Mouse (Mus musculus): ENCODE measurements around the gene Tgm5.
"Not testable (repeated sequence)": the region's sequence is repeated elsewhere in the genome, so short reads cannot be mapped to it uniquely, and the experiment has no call there.

Tgm5 gene

DNA sequence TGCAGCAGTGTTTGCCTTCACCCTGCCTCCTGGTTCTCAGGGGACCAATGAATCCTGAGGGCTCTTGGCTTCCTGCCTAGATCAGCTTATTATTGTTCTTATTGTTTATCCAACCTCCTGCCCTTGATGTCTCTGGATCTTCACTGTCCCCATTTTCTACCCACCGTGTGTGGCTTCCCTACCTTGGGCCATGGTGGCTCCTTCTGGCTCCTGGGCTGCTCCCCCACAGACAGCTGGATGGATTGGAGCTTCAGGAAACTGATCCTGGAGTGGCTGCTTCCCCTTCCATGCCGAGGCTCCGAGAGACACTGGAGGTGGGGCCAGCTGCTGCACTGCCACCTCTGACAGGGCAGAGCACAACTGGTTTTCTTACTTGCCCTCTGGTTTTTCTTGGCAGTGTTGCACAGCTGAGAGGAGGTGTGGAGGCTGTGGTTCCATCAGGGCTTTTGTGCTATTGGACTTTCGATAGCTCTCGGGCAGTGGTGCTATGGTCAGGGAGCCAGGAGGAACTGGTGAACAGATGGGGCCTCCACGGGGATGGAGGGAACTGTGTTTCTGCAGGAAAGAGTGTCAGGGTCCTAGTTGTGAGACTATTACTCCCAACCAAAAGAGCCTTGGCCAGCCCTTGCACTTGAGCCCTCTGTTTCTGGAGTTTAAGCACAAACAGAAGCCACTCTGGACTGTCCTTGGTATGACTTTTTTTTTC lies at the start of gene Tgm5:
Gene Tgm5 (minus strand): TSS at position 362 of the 706 bp plus-strand sequence.
- peak; percentile 12 for DNase-seq (ENCODE audit: low spot score)

DNA sequence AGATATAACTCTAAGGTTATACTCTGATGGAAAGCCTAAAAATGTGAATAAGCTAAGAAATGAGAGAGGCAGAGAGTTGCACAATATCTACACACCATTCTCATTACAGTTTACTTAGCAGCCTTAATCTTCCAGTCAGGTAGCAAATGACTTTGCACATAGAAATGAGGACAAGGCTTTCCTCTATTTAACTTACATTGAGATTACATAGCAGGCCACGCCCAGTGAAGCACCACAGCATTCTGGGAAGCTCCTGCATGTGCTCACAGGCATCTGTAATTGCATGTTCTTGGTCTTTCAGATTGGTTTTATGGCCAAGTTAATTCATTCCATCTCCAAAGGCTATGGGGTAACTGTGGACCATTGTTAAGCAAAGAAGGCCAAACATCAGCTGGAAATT lies 47.2 kb upstream of the Tgm5 start:
- no peak for DNase-seq (ENCODE audit: low spot score)

DNA sequence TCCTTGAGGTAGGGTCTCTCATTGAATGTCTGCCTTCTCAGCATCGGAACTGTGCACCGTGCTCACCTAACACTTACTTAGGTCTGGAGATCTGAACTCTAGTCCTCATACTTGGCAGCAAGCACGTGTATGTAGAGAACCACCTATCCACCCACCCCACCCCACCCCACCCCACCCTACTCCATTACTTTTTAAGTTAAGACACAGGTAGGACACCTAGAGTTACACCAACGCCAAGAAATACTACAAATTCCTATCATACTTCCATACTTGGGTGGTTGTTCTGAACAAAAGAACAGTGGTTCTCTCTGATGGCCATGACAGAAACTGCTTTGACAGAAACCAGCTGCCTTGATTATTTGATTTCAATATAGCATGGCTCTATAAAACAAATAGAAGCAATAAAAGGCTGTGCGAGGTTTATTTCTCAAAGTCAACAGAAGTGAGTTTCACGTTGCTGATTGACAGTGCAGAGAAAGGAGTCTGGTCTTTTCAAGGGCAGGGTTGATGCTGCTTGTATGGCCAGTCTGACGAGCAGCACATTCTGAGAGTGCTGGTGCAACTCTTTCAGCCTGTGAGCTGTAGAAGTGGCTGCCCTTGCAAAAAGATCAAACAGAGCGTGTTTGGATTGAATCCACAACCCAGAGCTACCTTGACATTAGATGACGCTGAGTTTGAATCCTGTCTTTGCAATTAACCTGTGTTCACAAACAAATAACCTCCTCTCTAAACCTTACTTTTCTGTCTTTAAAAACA lies 43.4 kb upstream of the Tgm5 start:
- no peak for DNase-seq (ENCODE audit: low spot score)

DNA sequence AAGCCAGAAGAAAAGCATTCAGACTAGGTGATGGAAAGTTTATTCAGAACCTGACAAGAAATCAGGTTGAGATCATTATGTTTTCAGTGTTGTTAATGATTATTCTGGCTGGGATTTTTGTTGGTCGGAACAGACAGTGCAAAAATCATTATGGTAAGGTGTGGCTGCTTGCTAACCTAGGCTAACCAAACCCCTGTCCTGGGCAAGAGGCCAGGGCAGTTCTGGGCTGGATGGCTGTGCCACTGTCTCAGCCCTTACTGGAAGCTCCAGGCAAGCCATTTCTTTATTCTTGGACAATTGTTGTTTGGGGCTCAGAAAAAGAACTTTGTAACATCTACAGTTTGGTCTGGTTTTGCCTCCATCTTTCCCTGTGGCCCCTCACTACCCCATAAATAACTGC lies 41.9 kb upstream of the Tgm5 start:
- DNase-seq (ENCODE audit: low spot score) = no peak

DNA sequence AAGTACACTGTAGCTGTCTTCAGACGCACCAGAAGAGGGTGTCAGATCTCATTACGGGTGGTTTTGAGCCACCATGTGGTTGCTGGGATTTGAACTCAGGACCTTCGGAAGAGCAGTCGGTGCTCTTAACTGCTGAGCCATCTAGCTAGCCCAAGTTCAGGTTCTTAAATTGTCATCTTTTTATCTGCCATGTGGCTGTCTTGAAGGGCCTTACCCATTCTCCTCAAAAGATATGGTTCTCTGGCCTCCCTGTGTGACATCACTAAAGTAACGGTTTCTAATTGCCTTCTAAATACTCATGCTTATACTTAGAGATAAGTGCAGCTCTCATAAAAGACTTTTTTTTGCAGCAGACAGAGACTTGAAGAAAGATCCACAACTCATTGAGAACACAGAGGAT lies 40.7 kb upstream of the Tgm5 start:
- DNase-seq (ENCODE audit: low spot score) = not testable (repeated sequence)

DNA sequence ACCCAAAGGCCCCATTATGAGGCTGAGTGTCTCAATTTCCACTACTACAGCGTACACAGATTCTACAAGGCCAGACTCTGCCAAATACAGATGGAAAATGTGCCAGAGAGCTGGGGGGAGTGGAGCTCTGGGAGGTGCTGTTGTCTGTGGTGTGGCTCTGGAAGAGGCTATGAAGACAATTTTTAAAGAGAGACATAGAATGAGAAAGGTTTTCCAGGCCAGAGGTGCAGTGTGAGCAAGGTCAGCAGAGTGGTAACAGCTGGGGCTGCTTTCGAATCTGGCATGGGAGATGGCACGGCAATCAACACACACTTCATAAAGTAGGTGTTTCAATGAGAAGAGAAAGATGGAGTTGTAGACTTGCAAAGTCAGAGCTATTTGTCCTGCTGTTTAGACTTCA lies 33.6 kb upstream of the Tgm5 start:
- no peak for DNase-seq (ENCODE audit: low spot score)

DNA sequence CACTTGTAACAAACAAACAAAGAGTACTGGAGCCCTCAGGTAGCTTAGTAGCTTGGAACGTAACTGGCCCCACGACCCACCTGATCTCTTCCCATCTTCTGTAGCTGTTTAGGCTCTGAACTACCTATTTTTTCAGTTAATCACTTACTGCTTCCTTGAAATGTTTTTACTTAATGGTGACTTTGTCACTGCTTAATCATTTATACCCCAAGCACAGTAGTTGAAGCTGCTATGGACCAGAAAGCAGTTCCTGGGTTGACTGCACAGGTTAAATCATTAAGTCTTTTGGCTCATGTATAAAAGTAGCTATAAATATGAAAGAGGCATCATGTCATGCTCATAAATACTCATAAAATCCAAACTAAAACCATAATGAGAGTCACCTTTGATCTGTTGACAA lies 29.8 kb upstream of the Tgm5 start:
- no peak for DNase-seq (ENCODE audit: low spot score)

DNA sequence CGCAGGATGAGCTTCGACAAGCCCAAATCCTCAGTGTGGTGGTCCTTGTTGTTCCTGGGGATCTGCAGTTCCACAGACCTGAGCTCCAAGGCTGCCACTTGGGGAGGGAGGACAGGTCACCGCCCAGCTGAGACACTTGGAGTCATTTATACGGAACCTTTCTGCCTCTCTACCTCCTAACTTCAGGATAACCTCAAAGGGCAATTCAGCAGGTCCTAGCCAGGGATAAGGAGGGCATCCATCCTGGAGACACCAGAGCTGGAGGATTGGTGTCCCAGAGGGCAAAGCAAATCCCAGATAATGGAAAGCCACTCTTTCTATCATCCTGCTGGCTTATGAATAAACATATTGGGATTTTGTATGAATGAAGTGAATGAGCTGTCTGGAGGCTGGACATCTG lies 24.1 kb upstream of the Tgm5 start, which contains the start of gene Tgm7:
Gene Tgm7 (minus strand): TSS at position 101 of the 400 bp plus-strand sequence.
- DNase-seq (ENCODE audit: low spot score) = no peak

DNA sequence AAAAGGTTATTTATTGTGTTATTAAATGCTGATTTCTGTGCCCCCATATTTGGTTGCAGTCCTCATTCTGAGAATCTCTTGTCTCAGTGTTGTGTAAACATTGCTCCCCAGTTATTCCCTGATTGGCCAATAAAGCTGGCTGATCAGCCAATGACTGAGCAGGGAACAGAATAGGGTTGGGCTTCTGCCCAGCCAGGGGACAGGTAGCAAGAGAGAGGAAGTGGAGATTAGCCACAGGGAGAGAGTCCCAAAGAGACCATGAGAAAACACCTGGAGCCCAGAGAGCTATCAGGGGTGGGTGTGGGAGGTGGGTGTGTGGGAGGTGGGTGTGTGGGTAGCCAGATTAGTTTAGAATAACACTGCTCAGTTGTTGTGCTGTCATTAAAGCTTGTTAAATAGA lies 20.3 kb upstream of the Tgm5 start:
- DNase-seq (ENCODE audit: low spot score) = no peak

DNA sequence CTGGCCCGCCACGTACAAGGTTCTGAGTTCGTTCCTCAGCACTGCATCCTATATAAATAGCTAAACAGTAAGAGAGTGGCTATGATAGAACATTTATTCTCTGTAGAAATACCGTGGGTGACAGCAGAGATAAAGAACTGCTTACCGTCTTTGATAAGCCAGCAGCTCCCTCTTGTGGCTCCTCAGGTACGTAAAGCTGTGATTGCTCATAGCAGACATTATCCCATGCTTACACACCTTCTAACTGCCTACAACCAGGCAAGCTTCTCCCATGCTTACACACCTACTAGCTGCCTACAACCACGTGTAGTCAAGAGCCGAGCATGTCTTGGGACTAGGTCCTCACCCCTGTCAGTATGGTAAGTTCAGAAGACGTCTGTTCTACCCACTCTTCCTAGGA lies 16.4 kb upstream of the Tgm5 start:
- peak; percentile 42 for DNase-seq (ENCODE audit: low spot score)

DNA sequence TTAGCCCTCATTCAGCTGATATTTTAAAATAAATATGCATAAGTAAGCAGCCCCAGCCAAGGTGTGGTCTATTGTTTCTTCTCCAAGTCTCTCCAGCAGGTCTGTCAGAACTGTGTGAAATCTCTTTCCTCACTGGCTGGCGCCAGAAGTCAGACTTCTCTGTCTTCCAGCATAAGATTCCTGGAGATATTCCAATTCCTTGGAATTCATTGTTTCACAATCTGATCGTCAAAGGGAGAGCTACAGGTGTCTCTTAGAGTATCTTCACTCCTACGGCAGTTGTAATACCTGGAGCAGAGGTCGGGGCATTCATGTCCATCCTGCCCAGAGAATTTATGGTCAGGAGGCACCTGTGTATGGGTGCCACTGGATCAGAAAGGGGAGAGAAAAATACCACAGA lies 4.1 kb upstream of the Tgm5 start:
- no peak for DNase-seq (ENCODE audit: low spot score)

DNA sequence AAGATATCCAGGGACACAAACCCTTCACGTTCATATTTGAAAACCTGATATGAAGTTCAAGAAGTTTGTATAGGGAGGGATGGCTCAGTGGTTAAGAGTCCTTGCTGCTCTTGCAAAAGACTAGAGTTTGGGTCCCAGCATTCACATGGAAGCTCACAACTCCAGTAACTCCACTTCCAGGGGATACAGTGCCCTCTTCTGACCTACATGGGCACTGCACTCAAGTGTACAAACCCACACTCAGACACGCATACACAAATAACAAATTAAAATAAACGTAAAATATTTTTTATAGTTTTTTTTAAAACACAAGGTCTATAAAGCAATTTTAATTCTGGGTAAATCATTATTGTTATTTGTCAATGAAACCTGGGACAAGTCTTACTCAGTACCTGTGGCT lies 2.9 kb upstream of the Tgm5 start:
- no peak for DNase-seq (ENCODE audit: low spot score)

DNA sequence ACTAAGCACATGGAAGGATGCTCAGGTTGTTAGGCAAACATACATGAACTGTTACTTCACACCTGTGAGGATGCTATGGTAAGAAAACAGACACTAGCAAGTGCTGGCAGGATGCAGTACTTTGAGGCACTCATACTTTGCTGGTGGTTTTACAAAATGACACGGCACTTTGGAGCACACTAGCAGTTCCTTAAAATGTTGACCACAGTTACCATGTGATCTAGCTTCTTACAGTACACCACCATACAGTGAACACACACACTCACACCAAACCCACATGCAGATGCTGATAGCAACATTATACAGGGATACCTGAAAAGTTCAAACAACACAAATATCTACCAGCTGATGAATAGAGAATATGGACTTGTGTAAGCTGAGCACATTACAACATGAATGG lies 3.0 kb downstream of the Tgm5 start:
- DNase-seq (ENCODE audit: low spot score) = no peak

DNA sequence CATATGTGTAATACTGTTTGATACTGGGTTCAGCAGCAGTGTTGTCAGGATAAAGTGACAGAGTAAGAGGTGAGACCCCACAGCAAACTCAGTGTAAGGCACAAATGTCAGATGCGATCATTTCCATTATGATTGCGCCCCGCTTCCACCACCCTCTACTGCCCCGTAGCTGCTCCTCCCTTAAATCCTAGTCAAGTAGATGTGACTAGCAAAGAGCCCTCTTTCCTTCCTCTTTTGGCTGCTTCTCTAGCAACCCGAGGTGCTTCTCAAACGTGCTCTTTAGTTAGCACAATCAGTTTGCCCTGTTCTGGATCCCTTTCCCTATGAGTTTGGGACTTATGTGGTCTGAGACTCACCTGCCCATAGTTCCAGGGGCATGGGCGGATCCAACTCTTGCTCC lies 10.9 kb downstream of the Tgm5 start:
- no peak for DNase-seq (ENCODE audit: low spot score)

DNA sequence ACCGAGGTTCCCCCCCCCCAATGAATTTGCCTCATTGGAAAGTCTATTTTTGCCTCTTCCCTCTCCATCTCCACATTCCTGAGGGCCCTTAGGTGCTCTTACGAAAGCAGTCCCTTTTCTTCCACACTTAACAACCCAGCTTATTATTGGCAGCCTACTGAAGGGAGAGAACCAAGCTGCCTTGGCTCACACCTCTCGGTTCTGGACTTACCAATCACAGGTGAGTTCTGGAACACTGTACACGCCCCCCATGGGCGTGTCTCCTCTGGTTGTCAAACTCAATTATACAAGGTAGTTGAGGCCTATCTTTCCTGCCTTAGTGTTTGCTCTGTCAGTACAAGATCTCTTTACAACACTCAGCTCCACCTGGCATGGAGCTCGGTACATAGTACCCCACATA lies 13.8 kb downstream of the Tgm5 start:
- DNase-seq (ENCODE audit: low spot score) = no peak

DNA sequence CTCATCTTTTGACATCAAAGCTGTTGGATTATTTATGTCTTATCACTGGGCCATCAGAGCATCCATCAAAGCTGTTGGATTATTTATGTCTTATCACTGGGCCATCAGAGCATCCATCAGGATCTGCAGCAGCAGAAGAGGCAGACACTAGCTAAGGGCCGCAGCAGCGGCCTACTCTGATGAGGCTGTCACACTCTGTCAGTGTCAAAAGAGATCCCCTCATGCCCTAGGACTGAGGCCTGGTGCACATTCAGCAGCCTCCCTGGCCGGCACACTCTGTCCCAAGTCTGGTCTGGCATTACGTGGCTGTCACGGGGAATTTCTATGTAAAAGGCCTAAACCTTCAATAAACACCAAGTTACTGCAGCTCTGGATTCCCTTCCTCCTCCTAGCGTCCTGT lies 16.1 kb downstream of the Tgm5 start:
- no peak for DNase-seq (ENCODE audit: low spot score)

DNA sequence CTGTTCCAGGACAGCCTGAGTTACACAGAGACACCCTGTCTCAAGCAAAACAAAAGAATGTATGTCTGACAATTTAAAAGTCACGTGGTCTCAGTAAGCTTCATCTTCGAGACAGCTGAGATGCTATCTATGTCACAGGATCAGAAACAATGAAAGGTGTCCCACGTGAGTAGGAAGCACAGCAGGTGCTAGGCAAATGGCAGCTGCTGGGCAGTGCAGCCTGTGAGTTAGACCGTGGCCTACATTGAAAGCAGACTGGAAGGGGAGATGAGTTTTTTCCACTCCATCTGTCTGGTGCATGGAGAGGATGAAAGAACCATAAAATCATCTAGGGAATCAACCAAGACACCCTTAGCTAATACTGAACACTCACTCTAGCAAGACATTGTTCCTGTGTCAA lies 18.5 kb downstream of the Tgm5 start:
- no peak for DNase-seq (ENCODE audit: low spot score)

DNA sequence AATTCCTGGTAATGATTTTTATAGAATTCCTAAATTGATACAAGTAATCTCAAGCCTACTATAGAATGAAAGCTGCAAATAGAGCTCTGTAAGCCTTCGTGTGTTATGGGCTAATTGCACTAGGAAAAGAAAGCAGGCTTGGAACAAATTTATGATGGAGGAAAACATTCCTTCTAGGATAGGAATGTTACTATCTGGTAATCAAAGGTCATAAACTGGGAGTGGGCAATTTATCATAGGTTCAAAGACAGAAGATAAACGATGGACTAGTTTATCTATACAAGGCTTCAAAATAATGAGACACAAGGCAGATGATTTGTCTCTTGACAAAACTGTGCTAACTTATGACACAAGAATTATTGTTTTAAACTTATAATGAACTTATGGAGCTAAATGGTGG lies 24.3 kb downstream of the Tgm5 start:
- DNase-seq (ENCODE audit: low spot score) = no peak

DNA sequence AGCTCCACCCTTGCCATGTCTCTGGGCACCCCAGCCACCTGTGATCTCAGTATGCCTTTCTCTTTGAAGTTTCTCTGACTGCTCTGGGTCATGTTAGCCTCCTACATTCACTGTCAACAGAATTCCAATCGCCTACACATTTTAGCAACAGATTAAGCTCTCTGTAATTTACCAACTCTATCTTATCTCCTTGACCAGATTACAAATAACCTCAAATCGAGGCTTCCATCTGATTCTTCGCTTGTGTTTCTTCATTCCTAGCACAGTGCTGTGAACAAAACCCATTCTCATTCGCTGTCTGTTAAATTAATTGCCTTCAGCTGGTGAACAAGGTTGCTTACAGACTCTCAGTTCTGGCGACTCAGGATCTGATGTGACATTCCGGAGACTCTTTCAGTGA lies 27.6 kb downstream of the Tgm5 start:
- no peak for DNase-seq (ENCODE audit: low spot score)

DNA sequence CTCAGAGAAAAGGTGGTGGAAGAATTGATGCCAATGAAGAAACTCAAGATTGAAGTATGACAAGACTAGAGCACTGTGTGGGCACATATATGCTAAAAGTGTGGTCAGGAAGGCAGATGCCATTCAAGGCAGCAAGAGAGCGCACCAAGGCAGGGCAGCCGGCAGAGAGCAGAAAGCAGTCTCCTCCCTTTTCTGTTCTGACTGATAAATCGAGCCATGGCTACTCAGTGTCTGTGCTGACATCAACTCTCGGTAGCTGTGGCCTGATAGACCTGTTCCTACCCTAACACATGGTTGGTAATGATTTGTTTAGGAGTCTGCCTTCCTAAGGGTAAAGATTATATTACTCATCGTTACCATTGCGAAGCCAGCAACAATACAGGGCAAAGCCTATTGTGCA lies 29.7 kb downstream of the Tgm5 start:
- DNase-seq (ENCODE audit: low spot score) = no peak

DNA sequence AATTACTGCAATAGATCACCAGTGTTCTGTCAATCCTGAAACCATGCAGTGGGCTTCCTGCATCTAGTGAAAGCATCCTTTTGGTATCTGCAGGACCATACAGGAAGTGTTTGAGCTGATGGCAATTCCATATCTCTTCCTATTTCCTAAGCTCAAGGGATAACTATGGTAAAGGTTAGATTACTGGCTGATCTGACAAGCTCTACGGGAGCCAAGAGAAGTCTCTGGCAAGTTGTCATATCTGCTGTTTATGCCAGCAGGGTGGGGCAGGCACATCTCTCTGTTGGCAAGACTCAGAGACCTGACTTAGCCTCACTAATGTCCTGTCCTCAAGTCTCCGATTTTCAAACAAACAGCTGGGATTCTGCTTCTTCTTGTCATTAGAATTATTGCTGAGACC lies 31.6 kb downstream of the Tgm5 start:
- DNase-seq (ENCODE audit: low spot score) = no peak

DNA sequence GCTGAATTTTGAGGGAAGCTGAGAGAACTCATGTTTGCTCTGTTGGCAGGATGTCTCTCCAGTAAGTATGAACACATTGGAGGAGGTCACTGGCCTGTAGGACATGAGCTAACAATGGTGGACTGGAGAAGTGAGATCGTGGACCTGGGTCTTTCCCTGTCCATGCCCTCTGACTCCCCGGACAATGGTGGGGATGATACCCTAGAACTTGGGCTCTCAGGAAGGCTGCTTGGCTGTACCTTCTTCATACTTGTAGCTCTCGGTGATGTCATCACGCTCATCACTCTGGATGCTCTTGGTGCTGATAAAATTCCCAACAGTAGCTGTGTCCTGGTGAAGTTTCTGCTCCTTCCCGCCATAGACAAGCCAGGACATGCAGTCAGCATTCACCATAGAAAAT lies 33.5 kb downstream of the Tgm5 start:
- DNase-seq (ENCODE audit: low spot score) = no peak

DNA sequence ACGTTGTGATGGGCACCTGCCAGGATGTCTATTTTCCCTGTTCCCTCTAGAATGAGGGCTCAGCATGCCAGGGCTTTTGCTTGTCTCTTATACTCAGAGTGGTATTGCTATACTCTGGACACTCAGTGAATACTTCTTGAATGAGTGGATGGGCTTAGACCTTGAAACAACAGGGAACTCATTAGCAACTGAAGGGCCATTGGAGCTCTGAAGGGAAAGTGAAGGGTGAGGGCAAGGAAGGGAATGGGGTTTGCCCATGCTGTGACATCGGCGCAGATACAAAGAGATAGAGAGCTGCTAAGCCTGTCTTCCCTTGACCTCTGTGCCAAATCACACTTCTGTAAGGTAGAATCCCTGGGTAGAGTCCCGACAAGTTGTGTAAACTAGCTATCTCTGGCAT lies 40.0 kb downstream of the Tgm5 start:
- no peak for DNase-seq (ENCODE audit: low spot score)

DNA sequence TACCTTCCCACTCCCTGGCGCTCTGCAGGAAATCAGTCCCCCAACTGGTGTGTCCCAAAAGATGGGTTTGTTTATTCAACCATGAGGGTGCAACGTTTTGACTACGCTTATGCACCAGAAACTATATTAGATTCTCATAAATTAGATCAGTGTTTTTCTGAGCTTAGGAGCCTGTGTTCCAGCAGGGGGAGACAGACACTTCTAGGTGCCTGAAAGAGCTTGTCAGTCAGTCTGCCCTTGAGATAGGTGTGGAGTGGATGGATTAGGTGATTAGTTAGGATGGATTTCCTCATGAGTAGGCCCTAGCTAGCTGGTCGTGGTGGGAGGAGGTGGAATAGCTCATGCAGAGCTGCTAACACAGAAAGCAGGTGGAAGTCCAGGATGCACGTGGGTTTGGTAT lies 44.5 kb downstream of the Tgm5 start:
- DNase-seq (ENCODE audit: low spot score) = peak; percentile 11
